Mouse (Mus musculus): Measurements from ENCODE around the gene Acp2. TPM values are rescaled to one million over a fixed set of nuclear protein-coding genes. Genes with fewer than 3 reads are reported as not detected.

Acp2 gene
- polyA plus RNA-seq, 1 experiment from 2014 or later, result 34.6 TPM

- ATAC-seq (ENCODE audit: low FRiP score) (no peak), DNase-seq (ENCODE audit: low spot score, missing footprints) (no peak)
- no peaks in the 10 kb centered on the region for H3K4me1 ChIP-seq (ENCODE audit: control insufficient read depth, insufficient read depth, low read length)
- no peak overlapping the region for H3K4me3 ChIP-seq (ENCODE audit: low read depth, low read length)
- 90% methylated on average over 25 of the region's 25 CpGs for WGBS
- no peaks in the 10 kb centered on the region for H3K27me3 ChIP-seq (ENCODE audit: control insufficient read depth, insufficient read depth, low read length)
- H3K9me3 ChIP-seq (ENCODE audit: control insufficient read depth, low read length), result no peaks in the 10 kb centered on the region
- H3K4me2 ChIP-seq, result no peak overlapping the region
- no peak overlapping the region for H3K9ac ChIP-seq (ENCODE audit: low read length)
- H3K36me3 ChIP-seq (ENCODE audit: control insufficient read depth, insufficient read depth, low read length), result peaks cover 8% of the 10 kb centered on the region; the same call in 1 of the 2 replicates
- H3K27ac ChIP-seq (ENCODE audit: low read depth, low read length), result no peak overlapping the region
These were observed 32.9 kb upstream of the Acp2 start for GRCm38 (mm10) chr2:91169587-91170322.

DNA sequence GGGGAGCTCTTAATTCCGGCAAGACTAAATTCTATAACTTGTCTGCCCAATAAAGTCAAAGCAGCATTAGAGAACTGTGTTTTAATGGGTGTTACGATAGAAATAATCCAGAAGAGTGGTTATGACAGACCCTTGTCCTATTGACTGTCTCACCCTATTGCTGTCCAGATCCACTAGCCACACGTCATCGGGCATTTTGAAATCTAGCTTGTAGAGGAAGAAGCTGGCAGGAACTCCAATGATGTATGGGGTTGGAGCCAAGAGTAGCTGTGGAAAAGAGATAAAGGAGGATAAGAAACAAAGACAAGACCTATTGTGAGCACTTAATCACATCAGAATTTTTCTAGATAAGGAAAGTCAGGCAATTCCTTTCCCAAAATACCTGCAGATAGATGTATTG lies 27.2 kb upstream of the Acp2 start:
- Histone ChIP-seq H3K36me3 (ENCODE audit: control insufficient read depth, insufficient read depth, low read length) (peaks cover 3% of the 10 kb centered on the region; the same call in 1 of the 2 replicates), H3K4me2 (no peak overlapping the region), H3K4me3 (ENCODE audit: low read depth, low read length) (no peak overlapping the region), H3K9ac (ENCODE audit: low read length) (no peak overlapping the region), H3K27me3 (ENCODE audit: control insufficient read depth, insufficient read depth, low read length) (no peaks in the 10 kb centered on the region), H3K9me3 (ENCODE audit: control insufficient read depth, low read length) (no peaks in the 10 kb centered on the region), H3K27ac (ENCODE audit: low read depth, low read length) (no peak overlapping the region), H3K4me1 (ENCODE audit: control insufficient read depth, insufficient read depth, low read length) (peaks cover 5% of the 10 kb centered on the region)
- WGBS, result 92% methylated on average over 4 of the region's 4 CpGs
- ATAC-seq (ENCODE audit: low FRiP score) (no peak), DNase-seq (ENCODE audit: low spot score, missing footprints) (no peak)

- no peak overlapping the region for H3K4me3 ChIP-seq (ENCODE audit: low read depth, low read length)
- no peaks in the 10 kb centered on the region for H3K9me3 ChIP-seq (ENCODE audit: control insufficient read depth, low read length)
- peaks cover 7% of the 10 kb centered on the region for H3K4me1 ChIP-seq (ENCODE audit: control insufficient read depth, insufficient read depth, low read length)
- DNase-seq (ENCODE audit: low spot score, missing footprints) (no peak), ATAC-seq (ENCODE audit: low FRiP score) (no peak)
- no peak overlapping the region for H3K27ac ChIP-seq (ENCODE audit: low read depth, low read length)
- H3K36me3 ChIP-seq (ENCODE audit: control insufficient read depth, insufficient read depth, low read length), result peaks cover 3% of the 10 kb centered on the region; the same call in 1 of the 2 replicates
- H3K9ac ChIP-seq (ENCODE audit: low read length), result no peak overlapping the region
- H3K27me3 ChIP-seq (ENCODE audit: control insufficient read depth, insufficient read depth, low read length), result no peaks in the 10 kb centered on the region
- no peak overlapping the region for H3K4me2 ChIP-seq
- 76% methylated on average over 6 of the region's 6 CpGs for WGBS
These were observed 26.5 kb upstream of the Acp2 start for GRCm38 (mm10) chr2:91176234-91176633.

- Histone ChIP-seq H3K4me2 (no peak overlapping the region), H3K9me3 (ENCODE audit: control insufficient read depth, low read length) (no peaks in the 10 kb centered on the region), H3K4me3 (ENCODE audit: low read depth, low read length) (no peak overlapping the region), H3K27me3 (ENCODE audit: control insufficient read depth, insufficient read depth, low read length) (no peaks in the 10 kb centered on the region), H3K4me1 (ENCODE audit: control insufficient read depth, insufficient read depth, low read length) (peaks cover 17% of the 10 kb centered on the region), H3K9ac (ENCODE audit: low read length) (no peak overlapping the region), H3K27ac (ENCODE audit: low read depth, low read length) (no peak overlapping the region), H3K36me3 (ENCODE audit: control insufficient read depth, insufficient read depth, low read length) (peaks cover 3% of the 10 kb centered on the region; the same call in 1 of the 2 replicates)
- ATAC-seq (ENCODE audit: low FRiP score) (no peak), DNase-seq (ENCODE audit: low spot score, missing footprints) (no peak)
- WGBS, result 46% methylated on average over 4 of the region's 4 CpGs
These were observed 22.9 kb upstream of the Acp2 start for GRCm38 (mm10) chr2:91179825-91180224.

DNA sequence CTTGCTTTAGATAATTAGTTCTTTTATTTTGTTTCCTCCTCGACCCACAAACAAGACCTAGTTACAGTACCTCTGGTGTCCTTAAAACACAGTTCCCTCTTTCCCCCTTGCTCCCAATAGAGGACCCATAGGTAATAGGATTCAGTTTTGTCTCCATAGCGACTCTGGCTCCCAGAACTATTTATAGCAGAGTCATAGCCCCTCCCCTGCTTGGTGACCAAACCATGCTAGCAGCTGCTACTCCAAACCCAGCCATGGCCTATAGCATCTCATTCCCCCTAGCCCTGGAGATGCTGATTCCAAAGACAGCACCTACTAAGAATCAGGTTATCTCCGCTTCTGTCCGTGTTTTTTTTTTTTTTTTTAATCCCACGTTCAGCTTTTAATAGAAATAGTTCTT lies 22.0 kb upstream of the Acp2 start:
- Histone ChIP-seq H3K4me3 (ENCODE audit: low read depth, low read length) (no peak overlapping the region), H3K4me2 (no peak overlapping the region), H3K27ac (ENCODE audit: low read depth, low read length) (no peak overlapping the region), H3K36me3 (ENCODE audit: control insufficient read depth, insufficient read depth, low read length) (peaks cover 3% of the 10 kb centered on the region; the same call in 1 of the 2 replicates), H3K9ac (ENCODE audit: low read length) (no peak overlapping the region), H3K27me3 (ENCODE audit: control insufficient read depth, insufficient read depth, low read length) (no peaks in the 10 kb centered on the region), H3K9me3 (ENCODE audit: control insufficient read depth, low read length) (no peaks in the 10 kb centered on the region), H3K4me1 (ENCODE audit: control insufficient read depth, insufficient read depth, low read length) (peaks cover 17% of the 10 kb centered on the region)
- DNase-seq (ENCODE audit: low spot score, missing footprints) (no peak), ATAC-seq (ENCODE audit: low FRiP score) (no peak)
- 74% methylated on average over 5 of the region's 5 CpGs for WGBS

DNA sequence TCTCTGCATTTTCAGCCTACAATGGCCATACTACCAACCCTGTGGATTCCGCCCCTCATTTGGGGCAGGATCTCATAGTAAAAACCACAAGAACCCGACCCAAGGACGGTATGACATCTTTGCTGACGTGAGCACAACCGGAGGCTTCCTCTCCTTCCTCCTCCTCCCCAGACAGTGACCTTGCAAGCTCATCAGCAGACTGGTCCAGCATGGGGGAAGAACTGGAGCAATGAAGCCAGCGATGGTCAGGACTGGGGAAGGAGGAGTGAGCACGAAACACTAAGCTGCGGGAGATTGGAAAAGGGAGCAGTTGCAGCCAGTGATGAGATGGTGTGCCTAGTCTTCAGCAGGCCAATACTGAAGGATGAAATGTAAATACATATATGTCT lies 20.7 kb upstream of the Acp2 start:
- peaks cover 3% of the 10 kb centered on the region; the same call in 1 of the 2 replicates for H3K36me3 ChIP-seq (ENCODE audit: control insufficient read depth, insufficient read depth, low read length)
- H3K27me3 ChIP-seq (ENCODE audit: control insufficient read depth, insufficient read depth, low read length), result no peaks in the 10 kb centered on the region
- peaks cover 17% of the 10 kb centered on the region for H3K4me1 ChIP-seq (ENCODE audit: control insufficient read depth, insufficient read depth, low read length)
- H3K9me3 ChIP-seq (ENCODE audit: control insufficient read depth, low read length), result no peaks in the 10 kb centered on the region
- no peak for DNase-seq (ENCODE audit: low spot score, missing footprints)
- 13% methylated on average over 8 of the region's 8 CpGs for WGBS
- peak overlapping the region; percentile 79 for H3K9ac ChIP-seq (ENCODE audit: low read length)
- peak overlapping the region; percentile 91 for H3K4me3 ChIP-seq (ENCODE audit: low read depth, low read length)
- H3K4me2 ChIP-seq, result peak overlapping the region; percentile 75
- H3K27ac ChIP-seq (ENCODE audit: low read depth, low read length), result no peak overlapping the region
- no peak for ATAC-seq (ENCODE audit: low FRiP score)

GRCm38 (mm10) chr2:91182405-91183147 lies 20.1 kb upstream of the Acp2 start:
- Histone ChIP-seq H3K9me3 (ENCODE audit: control insufficient read depth, low read length) (no peaks in the 10 kb centered on the region), H3K4me3 (ENCODE audit: low read depth, low read length) (peak overlapping the region; percentile 91), H3K27ac (ENCODE audit: low read depth, low read length) (peak overlapping the region; percentile 71), H3K36me3 (ENCODE audit: control insufficient read depth, insufficient read depth, low read length) (peaks cover 3% of the 10 kb centered on the region; the same call in 1 of the 2 replicates), H3K4me2 (peak overlapping the region; percentile 75), H3K9ac (ENCODE audit: low read length) (peak overlapping the region; percentile 79), H3K27me3 (ENCODE audit: control insufficient read depth, insufficient read depth, low read length) (no peaks in the 10 kb centered on the region), H3K4me1 (ENCODE audit: control insufficient read depth, insufficient read depth, low read length) (peaks cover 17% of the 10 kb centered on the region)
- peak; percentile 99 for DNase-seq (ENCODE audit: low spot score, missing footprints)
- ATAC-seq (ENCODE audit: low FRiP score), result peak; percentile 96
- under 1% methylated on average over 70 of the region's 81 CpGs for WGBS

DNA sequence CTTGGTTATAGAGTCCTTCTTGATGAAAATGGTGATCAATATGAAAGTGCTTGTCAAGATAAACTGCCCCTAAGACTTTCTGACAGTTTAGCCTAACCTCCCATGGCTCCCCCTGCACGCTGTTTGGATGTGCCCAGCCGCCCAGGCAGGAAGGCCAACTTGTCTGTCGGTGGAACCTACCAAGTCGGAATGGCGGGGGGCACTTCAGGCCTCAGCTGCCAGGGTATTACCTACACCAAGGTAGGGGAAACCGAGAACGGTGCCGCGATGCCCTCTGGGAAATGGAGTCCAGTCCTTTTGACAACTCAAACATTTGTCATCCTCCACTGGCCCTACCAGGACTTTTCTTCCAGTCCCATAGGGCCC lies 19.6 kb upstream of the Acp2 start:
- 0% methylated on average over 9 of the region's 9 CpGs for WGBS
- no peaks in the 10 kb centered on the region for H3K27me3 ChIP-seq (ENCODE audit: control insufficient read depth, insufficient read depth, low read length)

More for the DNA sequence above, 19.6 kb upstream of the Acp2 start:
- ATAC-seq (ENCODE audit: low FRiP score), result peak; percentile 95
- peak overlapping the region; percentile 91 for H3K4me3 ChIP-seq (ENCODE audit: low read depth, low read length)
- H3K9me3 ChIP-seq (ENCODE audit: control insufficient read depth, low read length), result no peaks in the 10 kb centered on the region
- no peak for DNase-seq (ENCODE audit: low spot score, missing footprints)
- peaks cover 17% of the 10 kb centered on the region for H3K4me1 ChIP-seq (ENCODE audit: control insufficient read depth, insufficient read depth, low read length)
- H3K9ac ChIP-seq (ENCODE audit: low read length), result peak overlapping the region; percentile 79
- peak overlapping the region; percentile 71 for H3K27ac ChIP-seq (ENCODE audit: low read depth, low read length)
- H3K4me2 ChIP-seq, result peak overlapping the region; percentile 75
- H3K36me3 ChIP-seq (ENCODE audit: control insufficient read depth, insufficient read depth, low read length), result no peaks in the 10 kb centered on the region

All from midbrain, embryonic 11.5 days (tissue).